Mouse (Mus musculus) ES-E14 (cell line): Measurements from ENCODE around the gene Zfp541. TPM values are rescaled to one million over a fixed set of nuclear protein-coding genes. Genes with fewer than 3 reads are reported as not detected.

Experiments
- DNase-seq: peaks from one replicate; pipeline ENCODE4 v3.0.0-alpha.2; 2013; ENCODE audit warnings: low read depth, low spot score
- H3K27ac ChIP-seq: 2 replicates; pipeline ENCODE4 v1.5.1; 2012; ENCODE audit warnings: low read depth, mild to moderate bottlenecking, low read length, moderate library complexity, mixed read lengths; ENCODE audit not compliant: poor library complexity, insufficient read depth, severe bottlenecking
- H3K36me3 ChIP-seq: 2 replicates; pipeline ENCODE4 v1.6.1; 2012; ENCODE audit warnings: mild to moderate bottlenecking, low read length, moderate library complexity, mixed read lengths; ENCODE audit not compliant: control insufficient read depth, poor library complexity, insufficient read depth, severe bottlenecking
- H3K4me1 ChIP-seq, 2 experiments: fragments of 150-350 bp in 1 of 2; sonication (generic) in 1 of 2; 2 replicates each; pipeline ENCODE4 v1.6.1; 2012; ENCODE audit warnings: low read length in 2 of 2, mild to moderate bottlenecking in 1 of 2, mixed read lengths in 1 of 2; ENCODE audit not compliant: control insufficient read depth in 2 of 2, insufficient read depth in 2 of 2, poor library complexity in 1 of 2
- H3K4me3 ChIP-seq, 2 experiments: fragments of 150-350 bp in 1 of 2; sonication (generic) in 1 of 2; 2 replicates each; pipeline ENCODE4 v1.5.1; 2012; ENCODE audit warnings: low read length in 2 of 2, low read depth in 1 of 2, mild to moderate bottlenecking in 1 of 2, mixed read lengths in 1 of 2; ENCODE audit not compliant: insufficient read depth in 1 of 2, poor library complexity in 1 of 2, severe bottlenecking in 1 of 2
- H3K9ac ChIP-seq: 2 replicates; pipeline ENCODE4 v1.6.1; 2012; ENCODE audit warnings: low read depth, mild to moderate bottlenecking, low read length, mixed read lengths; ENCODE audit not compliant: poor library complexity, insufficient read depth, severe bottlenecking
- H3K9me3 ChIP-seq: fragments of 150-350 bp; sonication (generic); 2 replicates; pipeline ENCODE4 v1.6.1; 2012; ENCODE audit warnings: low read depth, mild to moderate bottlenecking, low read length; ENCODE audit not compliant: control insufficient read depth, insufficient read depth
- CHD2 ChIP-seq: IDR thresholded peaks from 2 replicates; pipeline ENCODE4 v1.6.1; 2014; ENCODE audit warnings: mild to moderate bottlenecking, low read depth, low read length, inconsistent platforms
- HCFC1 ChIP-seq: IDR thresholded peaks from 2 replicates; pipeline ENCODE4 v1.6.1; 2012; ENCODE audit warnings: low read length, inconsistent platforms, borderline replicate concordance; ENCODE audit not compliant: insufficient read depth
- MAFK ChIP-seq: IDR thresholded peaks from 2 replicates; pipeline ENCODE4 v1.6.1; 2014; ENCODE audit warnings: mild to moderate bottlenecking, low read depth, low read length, inconsistent platforms; ENCODE audit not compliant: insufficient read depth
- ZC3H11A ChIP-seq: IDR thresholded peaks from 2 replicates; pipeline ENCODE4 v1.6.1; 2012; ENCODE audit warnings: low read depth, mild to moderate bottlenecking, inconsistent platforms, low read length, borderline replicate concordance
- ZNF384 ChIP-seq: IDR thresholded peaks from 2 replicates; pipeline ENCODE4 v1.6.1; 2012; ENCODE audit warnings: low read depth, low read length, inconsistent platforms
- in situ Hi-C, 2 experiments: fragments of 600-800 bp; cut with MboI; formaldehyde crosslinking; loops; one replicate each; pipeline ENCODE4 v1.15.1; 2025; ENCODE audit warnings: low sequenced_read_pairs in 2 of 2, inconsistent platforms in 1 of 2; ENCODE audit not compliant: unreplicated experiment in 2 of 2
- total RNA-seq: library from RNA; depleted of rRNA; stranded (reverse); fragments of 300-350 nt; gene quantifications from 2 replicates; pipeline ENCODE4 v1.2.3, GENCODE M21; 2012; rRNA removed

The Zfp541 gene
- total RNA-seq, 1 experiment: 0.36 TPM

DNA sequence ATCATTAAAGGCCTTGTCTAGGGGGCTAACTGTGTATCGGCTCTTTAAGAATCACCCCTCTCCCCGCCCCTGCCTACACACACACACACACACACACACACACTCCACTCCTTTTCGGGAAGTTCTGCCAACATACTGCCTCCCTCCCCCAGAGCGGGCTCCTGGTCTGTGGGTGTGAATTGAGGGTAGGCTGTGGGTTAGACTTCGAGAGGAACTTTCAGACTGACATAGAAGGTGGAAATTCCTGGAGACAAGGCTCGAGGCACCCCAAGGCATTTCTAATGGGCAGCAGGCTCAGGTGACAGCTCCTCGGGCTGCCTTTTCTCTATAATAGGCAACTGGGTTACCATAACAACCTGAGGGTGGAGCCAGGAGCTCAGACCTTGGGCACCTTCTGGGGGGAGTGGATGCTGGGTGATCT lies 70.6 kb downstream of the Zfp541 start:
- no peak overlapping the region for H3K4me3 ChIP-seq
- H3K36me3 ChIP-seq: peaks cover 3% of the 10 kb centered on the region; the same call in 1 of the 2 replicates
- no peak overlapping the region for H3K27ac ChIP-seq
- no peak overlapping the region for H3K9ac ChIP-seq
- H3K4me1 ChIP-seq: peaks cover 0 to 15% of the 10 kb centered on the region in 2 experiments; a peak in 1 of 4 replicates
- in situ Hi-C loops: loop anchor here in 1 of 2 experiments (25.0 kb wide), 1 partner anchor 170 kb away; the partner anchor contains the start of gene Ehd2
- H3K9me3 ChIP-seq: no peaks in the 10 kb centered on the region
- DNase-seq: no peak
- TF ChIP-seq HCFC1: no peak
- TF ChIP-seq ZC3H11A: no peak
- TF ChIP-seq CHD2: no peak
- TF ChIP-seq ZNF384: no peak
- no peak for TF ChIP-seq MAFK

GRCm38 (mm10) chr7:16132926-16133325 lies 71.3 kb downstream of the Zfp541 start:
- Histone ChIP-seq H3K36me3 (peaks cover 3% of the 10 kb centered on the region; the same call in 1 of the 2 replicates), H3K9me3 (no peaks in the 10 kb centered on the region), H3K4me3 (no peak overlapping the region), H3K4me1 (peaks cover 0 to 15% of the 10 kb centered on the region in 2 experiments; a peak in 1 of 4 replicates), H3K9ac (no peak overlapping the region), H3K27ac (no peak overlapping the region)
- DNase-seq: no peak
- in situ Hi-C loops: loop anchor here in 1 of 2 experiments (25.0 kb wide), 1 partner anchor 171 kb away; the partner anchor contains the start of gene Ehd2
- TF ChIP-seq CHD2: no peak
- TF ChIP-seq ZNF384: no peak
- TF ChIP-seq ZC3H11A: no peak
- no peak for TF ChIP-seq MAFK

DNA sequence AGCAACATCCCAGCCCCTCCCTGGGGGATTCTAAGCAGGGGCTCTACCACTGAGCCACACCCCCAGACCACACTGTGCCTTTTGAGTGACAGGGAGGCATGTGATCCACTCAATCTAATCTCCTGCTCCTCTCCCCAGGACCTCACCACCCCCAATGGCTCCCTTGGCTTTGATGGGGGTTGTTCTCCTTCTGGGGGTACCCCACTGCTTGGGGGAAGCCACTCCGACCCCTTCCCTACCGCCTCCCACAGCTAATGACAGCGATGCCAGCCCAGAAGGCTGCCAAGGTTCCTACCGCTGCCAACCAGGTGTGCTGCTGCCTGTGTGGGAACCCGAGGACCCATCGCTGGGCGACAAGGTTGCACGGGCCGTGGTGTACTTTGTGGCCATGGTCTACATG lies 72.1 kb downstream of the Zfp541 start:
- H3K4me1 ChIP-seq: peaks cover 0 to 15% of the 10 kb centered on the region in 2 experiments; a peak in 1 of 4 replicates
- no peak overlapping the region for H3K4me3 ChIP-seq
- H3K9me3 ChIP-seq: no peaks in the 10 kb centered on the region
- no peak for DNase-seq
- H3K9ac ChIP-seq: no peak overlapping the region
- H3K27ac ChIP-seq: no peak overlapping the region
- in situ Hi-C loops: loop anchor here in 1 of 2 experiments (25.0 kb wide), 1 partner anchor 171 kb away; the partner anchor contains the start of gene Ehd2
- peaks cover 3% of the 10 kb centered on the region; the same call in 1 of the 2 replicates for H3K36me3 ChIP-seq
- TF ChIP-seq CHD2 (no peak), MAFK (no peak), HCFC1 (no peak), ZC3H11A (no peak)

DNA sequence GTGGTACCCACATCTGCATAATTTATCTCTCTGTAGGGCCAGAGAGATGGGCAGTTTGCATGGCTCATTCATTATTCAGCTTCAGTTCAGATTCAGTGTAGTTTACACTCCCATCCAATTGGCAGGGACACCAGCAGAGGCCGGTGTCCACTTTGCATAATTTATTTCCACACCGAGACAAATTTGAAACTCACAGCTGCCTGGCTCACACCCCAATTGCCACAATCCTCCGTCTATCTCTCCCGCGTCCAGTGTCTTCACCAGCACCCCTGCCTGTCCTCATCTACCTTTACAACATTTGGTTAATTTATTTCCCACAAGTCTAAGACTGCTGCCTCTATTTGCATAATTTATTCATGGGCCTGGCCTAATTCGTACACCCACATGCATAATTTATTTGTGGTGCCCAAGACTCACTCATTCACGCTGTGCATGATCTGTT lies 73.4 kb downstream of the Zfp541 start:
- in situ Hi-C loops: loop anchor here in 1 of 2 experiments (25.0 kb wide), 1 partner anchor 173 kb away; the partner anchor contains the start of gene Ehd2

More for the DNA sequence above, 73.4 kb downstream of the Zfp541 start:
- H3K9me3 ChIP-seq: no peaks in the 10 kb centered on the region
- H3K4me3 ChIP-seq: no peak overlapping the region
- H3K27ac ChIP-seq: no peak overlapping the region
- no peak for TF ChIP-seq CHD2
- TF ChIP-seq ZNF384: no peak
- no peak for TF ChIP-seq MAFK
- no peak for TF ChIP-seq ZC3H11A
- no peak for TF ChIP-seq HCFC1
- DNase-seq: no peak
- H3K9ac ChIP-seq: no peak overlapping the region
- H3K4me1 ChIP-seq: peaks cover 0 to 11% of the 10 kb centered on the region in 2 experiments; a peak in 1 of 4 replicates
- H3K36me3 ChIP-seq: peaks cover 3% of the 10 kb centered on the region; the same call in 1 of the 2 replicates

Other genes with a start within 250 kb of the Zfp541 start
- gene Obox6, start 222.1 kb upstream of the Zfp541 start, total RNA-seq: 0.76 and 0.79 TPM in 2 replicates
- 0.16 TPM in 1 of 2 replicates, not detected in the other for gene Crx, start 181.8 kb upstream of the Zfp541 start, total RNA-seq
- gene Crxos, start 179.2 kb upstream of the Zfp541 start, total RNA-seq: 4.2 and 19.1 TPM in 2 replicates
- 36.3 and 54.0 TPM in 2 replicates for gene Selenow, start 139.4 kb upstream of the Zfp541 start, total RNA-seq
- 212 and 220 TPM in 2 replicates for gene Nop53, start 115.7 kb upstream of the Zfp541 start, total RNA-seq
- gene Ehd2, start 94.2 kb upstream of the Zfp541 start, total RNA-seq: 3.8 and 6.8 TPM in 2 replicates
- gene Bicra, start 13.9 kb upstream of the Zfp541 start, total RNA-seq: 3.5 and 3.6 TPM in 2 replicates
- 99.5 and 103 TPM in 2 replicates for gene Napa, start 36.6 kb downstream of the Zfp541 start, total RNA-seq
- gene Kptn, start 58.1 kb downstream of the Zfp541 start, total RNA-seq: 15.4 and 20.0 TPM in 2 replicates
- 3.1 and 7.8 TPM in 2 replicates for gene Slc8a2, start 68.0 kb downstream of the Zfp541 start, total RNA-seq
- 2.6 and 3.8 TPM in 2 replicates for gene Meis3, start 113.3 kb downstream of the Zfp541 start, total RNA-seq
- gene Dhx34, start 160.2 kb downstream of the Zfp541 start, total RNA-seq: 8.6 and 11.0 TPM in 2 replicates
- gene C5ar2, start 182.3 kb downstream of the Zfp541 start, total RNA-seq: 0.05 and 0.13 TPM in 2 replicates
- not detected in 2 replicates for gene C5ar1, start 197.7 kb downstream of the Zfp541 start, total RNA-seq
- 2.1 TPM in 2 replicates for gene Inafm1, start 211.8 kb downstream of the Zfp541 start, total RNA-seq
- 53.9 and 70.3 TPM in 2 replicates for gene Ccdc9, start 225.0 kb downstream of the Zfp541 start, total RNA-seq
- 21.9 and 34.9 TPM in 2 replicates for gene Bbc3, start 246.6 kb downstream of the Zfp541 start, total RNA-seq